Mouse (Mus musculus): Measurements from ENCODE around the gene Nckipsd.

DNA sequence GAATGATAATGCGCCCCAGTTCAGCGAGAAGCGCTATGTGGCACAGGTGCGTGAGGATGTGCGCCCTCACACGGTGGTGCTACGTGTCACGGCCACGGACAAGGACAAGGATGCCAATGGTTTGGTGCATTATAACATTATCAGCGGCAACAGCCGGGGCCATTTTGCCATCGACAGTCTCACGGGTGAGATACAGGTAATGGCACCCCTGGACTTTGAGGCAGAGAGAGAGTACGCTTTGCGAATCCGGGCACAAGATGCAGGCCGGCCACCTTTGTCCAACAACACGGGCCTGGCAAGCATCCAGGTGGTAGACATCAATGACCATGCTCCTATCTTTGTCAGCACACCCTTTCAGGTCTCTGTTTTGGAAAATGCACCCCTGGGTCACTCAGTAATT lies 19.7 kb downstream of the Nckipsd start:
- TF ChIP-seq POLR2AphosphoS2 (IDR thresholded peaks at IDR 0.05; ENCODE audit: insufficient read length, low read depth) (no peak), POLR2A (IDR thresholded peaks at IDR 0.05; ENCODE audit: insufficient read length, low read depth) (no peak), MAX (IDR thresholded peaks at IDR 0.05; ENCODE audit: low read depth) (no peak), USF1 (IDR thresholded peaks at IDR 0.05; ENCODE audit: low read depth) (no peak), E2F4 (IDR thresholded peaks at IDR 0.05; ENCODE audit: insufficient read depth) (no peak), MYOG (IDR thresholded peaks at IDR 0.05; ENCODE audit: control insufficient read depth in 1 of 3, insufficient read depth in 1 of 3, insufficient read length in 2 of 3, low read depth in 2 of 3) (no peak), REST (IDR thresholded peaks at IDR 0.05; ENCODE audit: insufficient read depth, insufficient read length) (no peak), MYOD1 (IDR thresholded peaks at IDR 0.05; ENCODE audit: control insufficient read depth in 1 of 3, insufficient read length in 2 of 3, low read depth in 2 of 3) (no peak), CEBPB (IDR thresholded peaks at IDR 0.05; ENCODE audit: insufficient read depth, poor library complexity, severe bottlenecking) (no peak), TCF12 (IDR thresholded peaks at IDR 0.05; ENCODE audit: insufficient read depth, poor library complexity, severe bottlenecking) (no peak)
